Mouse (Mus musculus): ENCODE results near the gene Clrn2.

Clrn2 gene

DNA sequence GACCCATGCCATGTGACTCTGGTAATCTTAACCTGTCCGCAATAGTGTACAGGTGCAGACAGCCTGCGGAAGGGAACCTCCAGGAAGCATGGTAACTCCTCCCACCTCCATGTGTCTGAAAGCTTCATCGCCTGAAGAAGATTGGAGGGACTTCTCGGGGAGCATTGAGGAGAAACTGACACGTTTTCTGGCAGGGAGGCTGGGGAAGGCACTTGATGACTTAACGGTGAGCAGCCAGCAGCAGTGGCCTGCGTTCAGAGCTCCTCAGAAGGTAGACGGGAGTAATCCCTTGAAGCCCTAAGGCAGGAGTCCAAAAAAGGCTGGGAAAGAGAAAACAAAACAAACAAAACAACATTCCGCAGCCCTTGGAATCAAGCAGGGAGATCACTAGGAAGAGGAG is 905 bp downstream of the Clrn2 start:
- no peak for DNase-seq

DNA sequence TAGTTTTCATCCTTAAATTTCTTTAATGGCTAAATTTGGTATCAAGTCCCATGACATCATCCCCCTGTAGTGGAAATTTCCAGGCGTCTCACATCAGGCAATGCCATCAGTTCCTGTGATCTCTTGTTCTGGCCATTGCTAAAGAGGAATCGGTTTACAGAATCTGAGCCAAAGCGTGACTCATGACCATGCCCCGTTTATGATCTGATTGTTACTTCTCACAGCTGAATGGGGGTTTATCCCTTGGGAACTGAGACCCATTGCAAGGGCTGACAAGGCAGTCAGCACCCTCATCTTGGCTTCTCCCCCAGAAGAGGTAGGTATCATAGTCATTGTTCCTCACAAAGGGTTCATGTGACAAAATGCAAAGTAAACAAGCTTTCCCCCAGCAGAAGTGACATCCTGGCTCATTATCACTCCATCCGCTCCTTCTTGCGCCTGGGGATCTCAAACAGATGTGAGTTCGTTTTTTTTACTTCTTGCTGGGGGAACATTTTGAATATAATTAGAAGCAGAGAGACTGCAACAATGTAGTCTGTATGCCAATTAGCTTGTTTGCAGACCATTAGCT is 19.4 kb downstream of the Clrn2 start:
- DNase-seq = no peak

DNA sequence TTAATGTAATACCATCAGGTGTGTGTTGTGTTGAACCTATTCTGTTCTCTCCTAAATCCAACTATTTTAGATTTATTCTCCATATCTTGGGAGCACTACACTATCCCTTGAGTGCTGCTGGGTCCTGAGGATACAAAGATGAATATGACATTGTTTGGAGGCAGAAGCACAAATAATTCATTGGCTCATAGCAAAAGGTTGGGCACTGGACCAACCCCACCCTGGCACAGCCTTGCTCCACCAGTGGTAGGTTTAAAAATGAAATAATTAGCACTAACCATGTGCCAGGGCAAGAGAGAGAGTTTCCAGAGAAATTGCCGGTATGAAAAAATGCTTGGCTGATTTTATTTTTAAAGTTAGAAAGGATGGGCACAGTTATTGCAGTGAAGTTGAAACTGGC is 20.0 kb downstream of the Clrn2 start:
- no peak for DNase-seq

DNA sequence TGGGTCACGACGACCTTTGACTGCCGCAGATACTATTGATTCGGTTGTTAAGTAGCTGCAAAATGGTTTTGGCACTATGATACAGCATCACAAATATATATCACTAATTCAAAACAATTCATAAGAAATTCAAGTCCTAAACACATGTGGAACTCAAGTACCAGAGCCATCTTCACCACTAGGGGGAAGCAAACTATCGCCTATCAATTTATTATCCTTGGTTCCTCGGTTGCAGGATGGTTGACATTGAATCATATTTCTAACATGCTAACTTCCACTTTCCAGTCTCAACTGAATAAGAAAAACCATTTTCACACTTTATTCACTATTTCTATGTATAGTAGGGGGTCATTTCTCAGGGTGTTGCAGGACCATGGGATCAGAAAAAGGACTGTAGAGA is 20.7 kb downstream of the Clrn2 start:
- peak; percentile 74 for DNase-seq

DNA sequence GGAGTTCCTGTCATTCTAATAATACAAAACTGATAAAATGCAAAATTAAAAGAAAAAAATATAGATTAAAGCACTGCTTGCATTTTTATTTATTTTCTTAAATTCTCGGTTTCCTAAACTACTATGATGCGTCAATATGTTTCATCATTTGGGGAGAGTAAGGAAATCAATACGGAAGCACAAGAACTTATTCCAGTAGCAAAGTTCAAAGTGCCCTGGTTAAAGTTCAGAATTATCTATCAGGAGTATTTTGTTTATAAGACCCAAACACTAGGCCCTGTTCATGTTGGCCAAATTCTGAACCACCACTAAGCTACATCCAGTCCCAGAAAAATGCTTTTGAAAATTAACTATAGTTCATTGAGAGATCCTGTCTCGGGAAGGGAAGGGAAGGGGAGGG is 21.2 kb downstream of the Clrn2 start:
- DNase-seq = no peak

DNA sequence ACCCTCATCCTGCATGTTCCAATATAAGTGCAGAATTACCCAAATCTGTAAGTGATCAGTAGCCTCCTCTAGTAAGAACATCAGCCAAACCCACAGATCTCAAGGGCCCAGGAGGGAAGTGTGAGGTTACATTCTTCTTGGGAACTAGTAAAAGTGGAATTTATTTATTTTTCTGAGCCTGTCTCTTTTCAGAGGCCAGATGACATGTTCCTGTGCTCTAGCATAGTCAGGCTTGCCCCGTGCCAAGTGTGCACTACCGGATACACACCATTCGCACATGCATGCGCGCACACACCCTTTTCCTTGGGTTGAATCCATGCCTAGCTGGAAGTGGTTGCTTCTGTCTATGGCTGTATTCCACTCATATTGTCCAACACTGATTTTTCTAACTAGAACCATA is 22.2 kb downstream of the Clrn2 start:
- DNase-seq = no peak

DNA sequence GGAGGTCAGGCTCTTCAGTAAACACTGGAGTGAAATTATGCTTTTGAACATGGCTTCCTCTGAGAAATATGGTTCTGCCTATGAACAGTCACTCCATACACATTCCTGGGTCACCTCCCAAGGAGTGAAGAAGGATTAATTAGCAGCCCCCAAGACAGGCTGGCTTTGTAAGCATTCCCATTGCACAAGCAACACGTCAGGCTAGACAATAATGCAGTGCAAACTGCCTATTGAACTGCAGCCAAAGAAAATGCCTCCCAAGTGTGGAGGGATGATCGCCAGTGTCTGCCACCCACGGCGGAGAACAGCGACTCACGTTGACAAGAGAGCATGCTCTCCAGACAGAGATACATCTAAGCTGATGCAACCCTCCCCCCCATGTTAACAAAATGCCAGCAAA is 22.7 kb downstream of the Clrn2 start:
- no peak for DNase-seq

DNA sequence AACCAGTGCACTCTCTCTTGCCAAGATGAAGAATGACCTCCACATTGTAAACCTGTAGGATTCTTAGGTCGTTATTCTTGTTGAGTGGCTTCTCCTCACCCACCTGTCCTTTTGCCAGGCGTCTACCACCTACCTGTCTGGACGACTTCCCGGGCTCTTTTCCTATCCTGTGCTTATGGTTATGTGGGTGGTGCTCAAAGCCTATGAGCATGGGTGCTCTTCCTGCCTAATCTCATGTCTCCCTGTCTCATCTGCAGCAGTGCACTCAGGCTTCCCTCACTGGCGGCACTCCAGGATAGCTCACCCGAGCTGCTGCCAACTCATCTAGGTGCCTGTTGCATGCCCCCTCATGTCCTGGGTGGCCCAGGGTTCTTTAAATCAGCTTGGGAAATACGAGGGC is 24.1 kb downstream of the Clrn2 start:
- no peak for DNase-seq

DNA sequence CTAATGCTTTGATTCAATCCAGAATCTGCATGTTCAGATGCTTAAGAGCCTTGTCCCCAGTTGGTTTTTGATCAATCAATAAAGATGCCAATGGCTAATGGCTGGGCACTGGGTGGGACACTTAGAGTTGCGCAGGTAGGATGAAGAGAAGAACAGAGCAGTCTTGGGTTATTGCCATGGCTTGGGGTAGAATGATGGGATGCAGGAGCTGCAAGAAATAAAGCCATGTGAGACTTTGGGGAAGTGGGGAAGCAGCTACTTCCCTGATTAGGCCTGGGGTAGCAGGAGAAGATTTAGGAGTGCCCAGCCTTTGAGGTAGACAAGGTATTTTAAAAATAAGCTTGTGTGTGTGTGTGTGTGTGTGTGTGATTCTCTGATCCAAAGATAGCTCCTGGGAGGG is 26.5 kb downstream of the Clrn2 start:
- DNase-seq = no peak

DNA sequence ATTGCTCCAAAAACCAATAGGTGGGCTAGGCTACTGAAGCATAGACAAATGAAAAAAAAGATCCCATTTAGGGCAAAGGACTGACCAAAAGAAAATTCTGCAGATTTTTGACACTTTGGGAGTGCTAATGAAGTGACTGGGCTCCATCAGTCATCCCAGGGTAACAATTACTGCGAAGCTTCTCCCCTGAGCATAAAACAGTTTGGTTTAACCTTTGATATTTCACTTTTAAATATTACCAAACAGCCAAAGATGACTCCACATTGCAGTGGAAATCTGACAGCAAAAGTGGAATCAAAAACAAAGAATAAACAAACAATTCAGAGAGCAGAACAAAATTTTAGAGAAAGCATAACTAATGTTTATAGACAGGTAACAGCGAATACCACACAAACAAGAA is 27.6 kb downstream of the Clrn2 start:
- DNase-seq = no peak

DNA sequence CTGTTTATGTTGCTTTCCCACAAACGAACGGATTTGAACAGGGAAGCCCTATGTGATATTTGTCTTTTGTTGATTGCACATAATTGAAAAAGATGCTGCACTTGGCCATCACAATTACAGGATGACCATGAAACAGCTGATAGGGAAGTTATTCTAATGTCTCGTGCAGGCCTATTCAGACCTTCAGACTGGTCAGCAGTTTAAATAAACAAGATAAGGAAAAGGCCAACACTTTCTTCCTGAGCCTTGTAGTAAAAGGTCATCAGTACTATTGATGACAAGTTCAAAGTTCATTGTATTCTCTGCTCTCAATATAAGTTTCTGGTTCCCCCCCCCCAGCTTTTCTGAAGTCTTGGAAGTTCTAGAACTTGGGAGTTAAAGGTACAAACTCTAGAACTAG is 29.1 kb downstream of the Clrn2 start:
- DNase-seq = no peak

DNA sequence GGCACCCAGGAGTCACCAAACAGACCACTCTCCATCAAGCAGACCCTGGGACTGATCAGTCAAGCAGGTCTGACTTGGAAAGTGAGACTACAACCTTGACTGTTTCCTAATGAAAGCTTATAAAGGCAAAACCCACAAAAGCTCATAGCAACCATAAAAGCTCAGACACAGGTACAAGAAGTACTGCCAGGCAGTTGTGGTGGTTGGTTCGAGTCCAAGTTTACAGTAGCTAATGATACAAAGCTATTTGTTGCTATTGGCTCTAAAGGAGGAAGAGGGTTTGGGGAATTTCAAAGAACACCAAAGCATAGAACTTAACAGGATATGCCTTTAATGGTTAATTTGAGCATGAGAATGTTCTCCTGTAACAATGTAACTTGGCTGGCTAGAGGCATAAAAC is 30.1 kb downstream of the Clrn2 start:
- DNase-seq = no peak

DNA sequence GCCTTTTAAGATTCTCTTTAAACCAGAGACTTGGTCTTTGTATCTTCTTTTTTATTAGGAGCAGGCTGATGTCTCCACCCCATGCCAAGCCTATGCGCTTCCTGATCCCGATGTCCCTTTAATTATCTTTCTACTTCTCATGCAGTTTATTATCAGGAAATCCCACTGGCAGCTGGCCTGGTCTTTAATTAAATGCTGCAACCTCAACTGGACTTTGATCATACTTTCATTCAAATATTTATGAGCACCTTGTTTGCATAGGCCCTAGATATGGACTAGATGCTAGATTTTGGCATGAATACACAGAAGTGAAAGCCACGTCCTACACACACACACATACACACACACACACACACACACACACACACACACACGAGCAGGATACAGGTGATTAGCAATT is 38.2 kb downstream of the Clrn2 start:
- DNase-seq = no peak

DNA sequence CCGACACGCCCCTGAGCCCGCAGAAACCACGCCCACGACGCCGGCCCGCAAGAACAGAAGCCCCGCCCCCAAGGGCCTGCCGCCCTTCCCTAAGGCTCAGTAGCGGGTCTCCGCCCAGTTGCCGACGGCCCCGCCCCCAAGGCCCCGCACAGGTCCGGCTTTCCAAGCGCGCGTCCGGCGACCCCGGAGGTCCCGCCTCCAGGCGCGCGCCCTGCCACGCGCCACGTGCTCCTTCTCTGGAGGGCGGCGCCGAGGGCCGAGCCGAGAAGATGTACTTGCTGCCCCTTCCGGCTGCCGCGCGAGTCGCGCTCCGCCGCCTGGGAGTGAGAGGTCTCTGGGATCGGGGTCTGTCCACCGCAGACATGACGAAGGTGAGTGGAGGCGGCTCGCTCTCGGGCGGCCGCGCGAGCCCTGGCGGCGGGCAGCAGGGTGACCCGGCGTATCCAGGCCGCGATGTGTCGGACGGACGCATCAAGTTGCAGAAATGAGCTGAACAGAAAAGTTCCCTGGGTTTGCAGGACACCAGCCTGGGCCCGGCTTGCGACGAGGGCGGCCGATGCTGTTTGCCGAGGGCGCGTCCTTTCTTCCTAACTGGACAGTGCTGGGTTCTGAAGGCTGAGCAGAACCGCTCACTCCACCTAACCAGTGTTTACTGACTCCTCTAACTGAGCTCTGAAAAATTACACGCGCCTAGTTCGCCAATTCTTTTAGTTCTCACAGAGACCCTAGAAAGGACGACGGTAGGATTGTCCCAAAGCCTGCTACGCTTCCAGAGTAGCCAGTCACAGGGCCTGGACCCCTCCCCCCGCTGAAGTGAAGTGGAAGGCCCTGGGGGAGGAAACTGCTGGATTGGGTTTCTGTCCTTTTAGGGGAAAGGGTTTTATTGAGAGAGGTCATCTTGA is 39.9 kb downstream of the Clrn2 start, which contains the start of gene Lap3:
Gene Lap3 (plus strand): TSS at position 184 of the 902 bp plus-strand sequence.
- DNase-seq = peak; percentile 98

DNA sequence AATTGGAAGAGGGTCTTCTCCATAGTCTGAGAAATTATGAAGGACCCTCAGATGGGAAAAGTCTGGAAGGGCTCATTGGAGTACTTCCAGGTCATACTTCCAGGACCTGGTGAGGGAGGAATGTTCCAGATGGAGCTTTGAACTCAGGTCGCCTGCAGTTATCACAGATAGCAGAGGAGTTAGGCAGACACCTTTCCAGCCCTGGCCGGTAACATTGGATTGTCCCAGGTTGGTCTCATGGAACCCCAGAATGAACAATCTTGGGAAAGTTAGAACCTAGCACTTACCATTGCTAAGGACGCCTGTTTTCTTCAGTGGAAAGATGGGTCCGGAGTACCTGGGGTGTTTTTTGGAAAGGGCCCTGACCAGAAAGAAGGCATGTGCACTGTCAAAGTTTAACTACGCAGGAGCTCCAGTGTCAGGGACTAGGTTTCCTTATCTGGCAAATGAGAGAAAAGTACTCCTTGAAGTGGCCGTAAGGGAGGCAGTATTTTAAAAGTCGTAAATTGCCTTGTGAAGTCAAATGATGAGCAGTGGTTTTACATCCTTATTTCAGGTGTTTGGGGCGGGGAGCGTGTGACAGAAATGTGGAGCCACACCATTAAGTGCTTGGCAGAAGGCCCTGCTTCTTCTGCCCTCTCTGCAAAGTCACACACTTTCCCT is 40.7 kb downstream of the Clrn2 start:
- no peak for DNase-seq

DNA sequence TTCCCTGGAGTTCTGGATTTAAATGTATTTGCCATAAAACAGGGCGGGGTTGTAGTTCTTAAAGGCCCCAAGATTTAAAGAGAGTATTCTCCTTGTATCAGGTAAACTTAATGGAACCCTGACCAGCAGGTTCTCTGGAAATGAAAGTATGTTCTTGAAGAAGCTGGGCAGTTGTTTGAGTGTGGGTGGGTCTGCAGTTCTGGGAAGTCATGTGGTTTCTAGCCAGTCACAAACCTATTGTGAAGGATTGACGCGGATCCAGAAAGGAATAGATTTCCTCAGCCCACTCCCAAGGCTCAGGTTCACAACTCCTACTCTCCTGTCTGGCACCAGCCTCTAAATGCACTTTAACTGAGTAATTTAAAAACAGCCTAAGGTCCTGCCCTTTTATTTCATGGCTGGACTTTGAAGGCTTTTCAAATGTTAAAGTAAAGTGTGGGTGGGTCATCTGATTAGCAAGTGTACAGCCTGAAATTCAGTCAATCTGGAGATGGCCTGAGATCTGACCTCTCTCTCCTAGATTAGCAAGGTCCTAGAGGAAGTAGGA is 42.0 kb downstream of the Clrn2 start:
- no peak for DNase-seq

DNA sequence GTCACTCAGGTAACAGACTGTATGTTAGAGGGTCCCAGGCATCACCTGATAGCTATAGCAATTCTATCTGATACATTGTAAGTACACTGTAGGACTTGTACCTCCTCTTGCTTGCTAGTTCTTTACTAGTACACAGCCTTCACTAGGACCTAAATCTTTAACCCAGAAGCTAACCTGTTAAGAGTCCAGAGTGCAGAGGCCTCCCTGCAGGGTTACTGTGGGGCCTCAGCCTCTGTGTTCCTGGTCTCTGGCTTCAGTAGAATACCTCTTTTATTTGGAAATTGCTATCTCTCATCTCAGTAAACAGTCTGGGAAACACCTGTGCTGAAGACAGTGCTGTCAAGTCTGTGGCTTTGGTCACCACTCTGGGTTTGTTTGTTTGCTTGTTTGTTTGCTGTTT is 42.5 kb downstream of the Clrn2 start:
- DNase-seq = no peak

DNA sequence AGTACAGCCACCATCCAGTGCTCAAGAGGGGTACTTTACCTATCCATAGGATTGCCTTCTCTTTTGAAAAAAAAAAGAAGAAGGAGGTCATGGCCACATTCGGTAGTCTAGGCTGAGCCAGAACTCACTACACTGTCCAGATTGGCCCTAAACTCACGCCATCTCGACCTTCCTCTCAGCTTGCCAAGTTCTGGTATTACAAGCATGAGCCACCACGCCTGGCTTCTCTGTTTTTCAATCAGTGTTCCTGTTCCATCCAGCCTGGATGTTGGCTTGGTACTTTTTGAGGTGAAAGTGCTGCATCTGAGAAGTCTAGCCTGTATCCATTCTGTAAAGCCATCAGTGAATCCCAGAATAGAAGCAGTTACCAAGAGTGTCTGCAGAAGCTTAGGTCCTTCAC is 42.9 kb downstream of the Clrn2 start:
- no peak for DNase-seq

DNA sequence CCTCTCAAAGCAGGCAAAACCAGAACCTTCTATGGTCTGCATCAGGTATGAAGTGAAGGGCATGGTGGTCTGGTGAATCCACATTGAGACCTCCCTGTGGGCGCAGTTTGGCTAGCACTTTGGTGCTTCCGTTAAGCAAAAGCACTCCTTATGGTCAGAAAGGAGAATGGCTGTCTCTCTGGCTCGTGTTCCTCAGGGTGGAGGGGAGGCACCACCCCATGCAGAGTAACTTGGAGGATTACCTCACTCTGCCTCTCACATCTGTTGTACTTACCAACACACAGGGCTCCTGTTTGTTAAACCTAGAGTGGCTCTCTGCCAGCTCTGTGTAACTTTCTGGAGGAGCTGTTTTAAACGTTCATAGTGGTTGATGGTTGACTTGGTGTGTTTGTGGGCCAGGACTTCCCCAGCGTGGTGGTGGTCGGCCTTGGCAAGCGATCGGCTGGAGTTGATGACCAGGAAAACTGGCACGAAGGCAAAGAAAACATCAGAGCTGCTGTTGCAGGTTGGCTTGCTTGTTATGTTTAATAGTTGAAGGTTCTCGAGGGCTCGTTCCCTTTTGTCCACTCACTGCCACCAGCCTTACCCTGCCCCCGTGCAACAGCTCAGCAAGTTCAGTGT is 43.5 kb downstream of the Clrn2 start:
- DNase-seq = no peak

DNA sequence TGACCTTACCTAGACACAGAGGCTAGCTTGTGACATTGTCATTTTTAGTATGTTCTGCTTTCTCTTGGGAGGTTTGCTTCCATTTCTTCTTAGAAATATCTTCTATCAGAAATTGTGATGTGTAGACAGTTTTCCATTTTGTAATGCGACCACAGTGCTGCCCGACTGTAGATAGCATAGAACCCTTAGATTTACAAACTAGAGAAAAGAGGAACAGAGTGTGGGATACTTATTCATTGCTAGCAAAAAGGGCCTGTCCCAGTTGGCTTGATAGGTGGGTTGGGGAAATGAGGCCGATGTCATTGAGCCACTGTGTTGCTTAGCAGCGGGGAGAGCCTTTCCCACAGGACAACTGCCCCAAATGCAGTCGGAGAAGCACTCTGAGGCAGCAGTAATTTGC is 44.0 kb downstream of the Clrn2 start:
- no peak for DNase-seq

DNA sequence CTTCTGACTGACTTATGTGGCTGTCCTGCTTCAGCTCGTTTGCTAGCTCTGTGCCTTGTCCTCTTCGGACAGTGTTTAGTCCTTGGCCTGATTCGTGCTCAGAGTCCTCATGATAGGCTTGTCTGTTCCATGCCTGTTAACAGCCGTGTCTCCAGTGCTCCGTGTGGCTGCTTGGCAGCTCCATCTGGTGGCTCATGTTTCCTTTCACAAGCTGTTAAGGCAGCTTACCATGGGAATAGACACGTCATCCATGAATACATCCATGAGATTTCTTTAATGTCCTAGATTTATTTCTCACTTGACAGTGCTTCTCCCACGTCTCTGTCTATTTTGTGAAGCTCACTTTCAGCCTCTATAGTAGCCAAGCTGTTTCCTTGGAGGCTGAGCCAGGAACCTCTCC is 56.5 kb downstream of the Clrn2 start:
- no peak for DNase-seq

DNA sequence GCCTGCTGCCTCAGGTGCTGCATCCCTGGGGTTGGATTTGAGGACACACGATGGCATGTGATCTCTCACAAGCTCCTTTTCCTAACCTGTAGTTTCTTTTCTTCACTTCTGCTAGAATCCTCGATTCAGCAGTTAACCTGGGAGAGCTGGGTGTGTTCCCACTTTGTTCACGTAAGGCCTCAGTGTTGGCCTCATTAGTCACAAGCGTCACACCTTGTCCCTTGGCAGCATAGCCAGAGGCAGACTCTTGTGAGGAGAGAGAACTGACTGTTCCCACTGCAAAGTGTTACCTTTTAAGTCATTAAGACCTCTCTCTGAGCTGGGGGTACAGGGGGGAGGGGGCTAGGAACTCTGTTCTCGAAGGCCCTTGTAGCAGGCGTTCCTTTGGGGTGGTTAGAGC is 59.4 kb downstream of the Clrn2 start:
- DNase-seq = no peak

DNA sequence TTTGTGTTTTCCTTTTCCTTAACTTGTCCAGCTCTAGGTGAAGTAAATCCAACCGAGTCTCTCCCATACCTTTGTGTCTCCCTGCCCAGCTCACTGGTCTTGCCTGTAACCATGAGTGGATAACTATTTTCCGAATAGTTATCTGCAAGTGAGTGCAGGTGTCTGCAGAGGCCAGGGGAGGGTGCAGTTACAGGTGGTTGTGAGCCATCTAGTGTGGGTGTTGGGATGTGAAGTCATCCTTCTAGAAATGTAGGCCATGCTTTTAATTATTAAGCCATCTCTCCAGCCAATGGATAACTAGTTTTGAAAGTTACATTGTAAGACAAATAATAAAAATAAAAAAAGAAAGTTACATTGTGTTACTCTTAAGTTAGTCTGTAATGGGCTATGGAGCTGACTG is 60.0 kb downstream of the Clrn2 start:
- DNase-seq = no peak

Data from cerebellum, adult 9-10 months (tissue).